Mouse (Mus musculus) ovary, postnatal 14 days (tissue): ENCODE measurements around the gene Spata21.
A peak's percentile ranks its signal among the peaks of the same experiment; 100 is the strongest.

Source experiments
- DNase-seq: peaks from one replicate; pipeline ENCODE4 v3.0.0; 2022; ENCODE audit warnings: low spot score

Spata21 gene

GRCm38 (mm10) chr4:141076761-141077506 is 11.2 kb upstream of the Spata21 start:
- DNase-seq: no peak

- peak; percentile 93 for DNase-seq
Measured at GRCm38 (mm10) chr4:141077681-141078509, 10.2 kb upstream of the Spata21 start, which contains the start of gene Necap2. Gene Necap2 (minus strand): TSS chr4:141078357.

DNA sequence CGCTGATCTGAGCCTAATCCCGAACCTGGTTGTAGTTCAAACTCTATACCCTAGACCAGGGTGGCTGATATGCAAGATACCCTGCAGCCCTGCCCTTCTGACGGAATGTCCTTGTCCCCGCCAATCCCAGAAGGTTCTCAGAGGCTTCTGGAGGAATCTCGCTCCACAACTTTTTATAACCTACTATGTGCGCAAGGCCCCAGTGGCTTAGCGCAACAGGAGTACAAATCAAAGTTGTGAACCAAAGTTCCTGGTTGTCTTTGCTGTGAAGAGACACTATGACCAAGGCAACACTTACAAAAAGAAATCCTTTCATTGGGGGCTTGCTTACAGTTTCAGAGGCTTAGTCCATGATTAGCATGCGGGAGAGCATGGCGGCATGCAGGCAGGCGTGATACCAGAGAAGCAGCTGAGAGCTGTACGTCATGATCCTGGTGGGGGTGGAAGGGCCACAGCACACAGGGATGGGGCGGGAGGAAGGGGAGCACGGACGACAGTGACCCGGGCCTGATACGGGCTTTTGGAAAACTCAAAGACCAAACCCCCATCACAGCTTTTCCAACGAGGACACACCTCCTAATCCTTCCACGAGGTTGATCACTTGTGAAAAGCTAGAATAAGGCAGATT is 9.5 kb upstream of the Spata21 start:
- DNase-seq: no peak

GRCm38 (mm10) chr4:141086862-141087261 is 1.3 kb upstream of the Spata21 start:
- DNase-seq: no peak

GRCm38 (mm10) chr4:141088714-141089113 is 581 bp downstream of the Spata21 start:
- no peak for DNase-seq

DNA sequence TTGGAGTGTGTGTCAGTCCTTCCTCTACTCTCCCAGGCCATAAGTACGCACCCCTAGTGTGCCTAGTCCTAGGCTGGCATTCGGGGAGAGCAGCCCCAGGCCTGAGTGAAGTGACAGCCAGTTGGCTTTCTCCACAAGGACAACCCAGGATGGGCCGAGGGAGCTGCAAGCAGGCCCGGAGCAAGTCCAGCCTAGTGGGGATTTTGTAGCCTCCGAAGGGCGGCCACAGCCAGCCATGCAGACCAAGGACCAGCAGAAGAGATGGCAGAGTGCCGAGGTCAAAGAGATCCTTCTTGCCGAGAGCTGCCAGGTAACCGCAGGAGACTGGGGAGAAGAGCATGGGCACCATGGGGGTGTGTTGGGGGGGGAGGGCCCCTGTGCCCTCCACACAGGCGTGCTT is 6.9 kb downstream of the Spata21 start:
- no peak for DNase-seq

DNA sequence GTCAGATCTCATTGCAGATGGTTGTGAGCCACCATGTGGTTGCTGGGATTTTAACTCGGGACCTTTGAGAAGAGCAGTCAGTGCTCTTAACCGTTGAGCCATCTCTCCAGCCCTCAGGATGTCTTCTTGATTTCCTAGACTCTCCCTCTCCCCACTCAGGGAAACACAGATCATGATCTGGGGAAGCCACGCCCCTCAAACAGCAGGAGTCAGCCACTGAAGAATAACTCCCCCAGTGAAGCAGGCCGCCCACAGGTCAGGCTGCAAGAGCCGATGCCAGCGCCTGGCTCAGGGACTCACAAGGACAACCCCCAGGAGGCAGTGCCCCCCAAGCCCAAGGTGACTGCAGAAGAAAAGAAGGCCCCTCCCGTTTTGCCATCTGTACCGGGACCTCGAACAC is 8.6 kb downstream of the Spata21 start:
- DNase-seq: no peak

GRCm38 (mm10) chr4:141098935-141099334 is 10.8 kb downstream of the Spata21 start:
- no peak for DNase-seq

- DNase-seq: no peak
Measured at GRCm38 (mm10) chr4:141099956-141100355, 11.8 kb downstream of the Spata21 start.

DNA sequence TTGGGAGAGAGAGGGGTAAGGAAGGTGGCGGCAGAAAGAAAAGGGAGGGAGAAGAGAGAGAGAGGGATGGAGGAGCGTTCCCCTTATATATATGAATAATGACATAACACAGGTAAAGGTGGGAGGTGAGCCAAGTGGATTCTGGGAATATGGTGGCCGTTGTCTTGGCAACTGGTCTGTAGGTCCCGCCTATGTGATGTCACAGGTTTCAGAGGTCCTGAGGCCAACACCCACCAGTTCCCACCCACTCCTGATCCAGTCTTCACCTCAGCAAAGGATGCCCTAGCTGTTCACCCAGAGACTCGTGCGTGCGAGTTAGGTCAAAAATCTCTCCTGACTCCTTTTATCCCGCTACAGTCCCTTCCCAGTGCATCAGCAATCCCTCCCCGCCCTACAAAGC is 13.2 kb downstream of the Spata21 start:
- DNase-seq: no peak

- DNase-seq: peak; percentile 38
Measured at GRCm38 (mm10) chr4:141101855-141102254, 13.7 kb downstream of the Spata21 start.

GRCm38 (mm10) chr4:141106526-141107183 is 18.5 kb downstream of the Spata21 start:
- no peak for DNase-seq

- no peak for DNase-seq
Measured at GRCm38 (mm10) chr4:141108196-141108732, 20.1 kb downstream of the Spata21 start.

GRCm38 (mm10) chr4:141113831-141114230 is 25.7 kb downstream of the Spata21 start:
- DNase-seq: no peak

DNA sequence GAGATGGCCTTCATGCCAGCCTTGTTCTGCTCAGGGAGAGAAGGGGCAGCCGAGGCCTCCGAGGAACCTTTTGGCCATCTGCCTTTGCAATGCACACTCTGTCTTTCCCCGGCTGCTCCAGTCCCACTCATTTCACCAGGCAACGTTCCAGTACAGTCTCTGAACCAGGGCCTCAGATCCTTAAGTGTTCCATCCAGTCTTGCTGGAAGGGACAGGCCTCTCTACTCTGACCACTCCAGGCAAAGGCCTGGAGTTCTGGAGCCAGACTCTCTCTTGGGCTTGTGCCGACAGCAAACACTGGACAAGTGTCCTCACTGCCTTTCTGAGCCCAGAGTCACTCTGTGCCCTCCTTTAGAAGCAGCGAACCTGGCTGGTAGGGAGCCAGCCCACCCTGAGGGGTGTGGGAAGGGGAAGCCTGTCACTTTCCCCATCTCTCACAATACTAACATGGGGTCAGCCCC is 26.4 kb downstream of the Spata21 start:
- DNase-seq: no peak

GRCm38 (mm10) chr4:141115398-141115797 is 27.3 kb downstream of the Spata21 start:
- DNase-seq: no peak

- DNase-seq: no peak
Measured at GRCm38 (mm10) chr4:141118691-141119090, 30.6 kb downstream of the Spata21 start.

GRCm38 (mm10) chr4:141120700-141121099 is 32.6 kb downstream of the Spata21 start:
- no peak for DNase-seq

DNA sequence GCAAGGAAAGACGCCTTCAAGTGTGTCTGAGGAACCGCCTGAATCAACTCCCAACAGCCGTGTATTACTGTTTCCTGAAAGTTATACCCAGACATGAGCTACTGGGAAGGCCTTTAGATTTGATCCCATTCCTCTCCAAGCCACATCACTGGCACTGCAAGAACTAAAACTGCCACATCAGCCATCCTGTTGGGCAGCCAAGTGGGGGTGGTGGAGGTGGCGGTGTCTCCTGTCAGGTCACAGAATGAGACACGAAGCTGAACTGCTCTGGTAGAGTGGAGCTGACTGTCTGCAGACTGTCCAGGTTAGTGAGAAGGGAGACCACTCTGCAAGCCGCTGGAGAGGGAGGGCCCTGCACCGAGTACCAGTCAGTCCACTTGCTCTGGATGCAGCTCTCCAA is 34.5 kb downstream of the Spata21 start:
- DNase-seq: no peak

- DNase-seq: no peak
Measured at GRCm38 (mm10) chr4:141123065-141123464, 34.9 kb downstream of the Spata21 start.

- DNase-seq: no peak
Measured at GRCm38 (mm10) chr4:141129190-141129710, 41.1 kb downstream of the Spata21 start.
